Mouse (Mus musculus) heart, adult 2 months (tissue): ENCODE data around the gene Adamts12. TPM values are rescaled to one million over a fixed set of nuclear protein-coding genes. Genes with fewer than 3 reads are reported as not detected.

Experiments
- DNase-seq, 2 experiments: peaks; one replicate each; pipeline ENCODE4 v3.0.0; 2021
- H3K27ac ChIP-seq: fragments of 200-600 bp; 2 replicates; pipeline ENCODE4 v1.8.1; 2022
- H3K27me3 ChIP-seq: fragments of 200-500 bp; 2 replicates; pipeline ENCODE4 v1.6.1; 2012; ENCODE audit warnings: mild to moderate bottlenecking, low read length, inconsistent platforms, mixed read lengths; ENCODE audit not compliant: control insufficient read depth, insufficient read depth
- H3K36me3 ChIP-seq: fragments of 200-500 bp; 2 replicates; pipeline ENCODE4 v1.6.1; 2012; ENCODE audit warnings: low read length, inconsistent platforms; ENCODE audit not compliant: control insufficient read depth, insufficient read depth
- H3K4me1 ChIP-seq: fragments of 200-500 bp; 2 replicates; pipeline ENCODE4 v1.6.1; 2011; ENCODE audit warnings: low read length; ENCODE audit not compliant: control insufficient read depth, insufficient read depth
- H3K4me3 ChIP-seq: fragments of 200-600 bp; 2 replicates; pipeline ENCODE4 v1.8.1; 2022
- H3K79me2 ChIP-seq: fragments of 200-500 bp; replicated peaks from 2 replicates; pipeline ENCODE4 v1.6.1; 2012; ENCODE audit warnings: mild to moderate bottlenecking, inconsistent platforms, low read length, moderate library complexity, mixed read lengths; ENCODE audit not compliant: control insufficient read depth, insufficient read depth
- H3K9ac ChIP-seq: fragments of 200-500 bp; 2 replicates; pipeline ENCODE4 v1.6.1; 2012; ENCODE audit warnings: low read depth, mild to moderate bottlenecking, control low read depth, inconsistent platforms, low read length, mixed read lengths
- CTCF ChIP-seq: fragments of 200-600 bp; IDR thresholded peaks from 2 replicates; pipeline ENCODE4 v1.8.1; 2022; ENCODE audit warnings: antibody characterized with exemption, mild to moderate bottlenecking, moderate library complexity
- EP300 ChIP-seq: fragments of 200-500 bp; IDR thresholded peaks from 2 replicates; pipeline ENCODE4 v1.6.1; 2011; ENCODE audit warnings: low read depth, low read length, control low read depth; ENCODE audit not compliant: insufficient read depth
- POLR2A ChIP-seq: fragments of 200-500 bp; IDR thresholded peaks from 2 replicates; pipeline ENCODE4 v1.6.1; 2011; ENCODE audit warnings: mild to moderate bottlenecking, low read depth, low read length, control low read depth; ENCODE audit not compliant: insufficient read depth
- WGBS: fragments of 180-500 bp; shearing (Covaris S2); methylation state at CpG from one replicate; pipeline ENCODE4 v1.1.7; 2018; 5-methylcytosine and 5-hydroxymethylcytosine counted together
- intact Hi-C: fragments of 180-260 bp; cut with DNase I; formaldehyde crosslinking; loops from one replicate; pipeline ENCODE4 v1.15.1; 2025
- polyA plus RNA-seq: library from polyadenylated mRNA; depleted of rRNA; stranded (reverse); fragments of >200 nt; gene quantifications from 2 replicates; pipeline ENCODE4 v1.2.3, GENCODE M21; 2012
- total RNA-seq, 2 experiments: library from RNA; stranded (reverse); gene quantifications; 2 replicates each; pipeline ENCODE4 v1.2.3; 2021

The Adamts12 gene
- total and polyA plus RNA-seq, 3 experiments = 0.64 to 2.7 (median 1.3) TPM

- H3K9ac ChIP-seq = no peak overlapping the region
- DNase-seq = no peak
- no peaks in the 10 kb centered on the region for H3K4me1 ChIP-seq
- H3K79me2 ChIP-seq = no peaks in the 10 kb centered on the region
- TF ChIP-seq CTCF = peak; percentile 17; the same call in 1 of the 2 replicates
- TF ChIP-seq EP300 = no peak
- intact Hi-C loops = loop anchor here (10.0 kb wide), 1 partner anchor 212 kb away; the partner anchor contains the start of gene Rxfp3
- no peak overlapping the region for H3K27ac ChIP-seq
- WGBS = 83% methylated on average over 1 of the region's 1 CpGs
- H3K4me3 ChIP-seq = no peak overlapping the region
- no peaks in the 10 kb centered on the region for H3K36me3 ChIP-seq
- H3K27me3 ChIP-seq = no peaks in the 10 kb centered on the region
Observed at GRCm38 (mm10) chr15:11246402-11246801, 181.8 kb downstream of the Adamts12 start.

- Histone ChIP-seq H3K36me3 (no peaks in the 10 kb centered on the region), H3K4me1 (no peaks in the 10 kb centered on the region), H3K27ac (no peak overlapping the region), H3K9ac (no peak overlapping the region), H3K4me3 (no peak overlapping the region), H3K79me2 (no peaks in the 10 kb centered on the region), H3K27me3 (no peaks in the 10 kb centered on the region)
- 95% methylated on average over 6 of the region's 6 CpGs for WGBS
- intact Hi-C loops = no loop called here
- TF ChIP-seq POLR2A = no peak
- DNase-seq = no peak
Observed at GRCm38 (mm10) chr15:11279273-11280080, 214.9 kb downstream of the Adamts12 start.

GRCm38 (mm10) chr15:11280689-11281264, 216.2 kb downstream of the Adamts12 start:
- H3K27ac ChIP-seq = no peak overlapping the region
- no peak overlapping the region for H3K9ac ChIP-seq
- H3K4me3 ChIP-seq = no peak overlapping the region
- H3K36me3 ChIP-seq = no peaks in the 10 kb centered on the region
- H3K27me3 ChIP-seq = no peaks in the 10 kb centered on the region
- no peak for DNase-seq
- TF ChIP-seq POLR2A (no peak), EP300 (no peak), CTCF (no peak)
- 42% methylated on average over 6 of the region's 6 CpGs for WGBS
- no peaks in the 10 kb centered on the region for H3K4me1 ChIP-seq
- intact Hi-C loops = no loop called here
- no peaks in the 10 kb centered on the region for H3K79me2 ChIP-seq

GRCm38 (mm10) chr15:11283171-11283570, 218.6 kb downstream of the Adamts12 start:
- DNase-seq = no peak
- Histone ChIP-seq H3K27ac (no peak overlapping the region), H3K27me3 (no peaks in the 10 kb centered on the region), H3K36me3 (no peaks in the 10 kb centered on the region), H3K4me1 (no peaks in the 10 kb centered on the region), H3K79me2 (no peaks in the 10 kb centered on the region), H3K4me3 (no peak overlapping the region), H3K9ac (no peak overlapping the region)
- intact Hi-C loops = no loop called here
- TF ChIP-seq EP300 (no peak), POLR2A (no peak), CTCF (no peak)

- Histone ChIP-seq H3K27me3 (no peaks in the 10 kb centered on the region), H3K36me3 (no peaks in the 10 kb centered on the region), H3K9ac (no peak overlapping the region), H3K4me3 (no peak overlapping the region), H3K4me1 (no peaks in the 10 kb centered on the region), H3K79me2 (no peaks in the 10 kb centered on the region), H3K27ac (no peak overlapping the region)
- TF ChIP-seq POLR2A (no peak), CTCF (no peak), EP300 (no peak)
- 69% methylated on average over 3 of the region's 3 CpGs for WGBS
- intact Hi-C loops = no loop called here
- no peak for DNase-seq
Observed at GRCm38 (mm10) chr15:11287780-11288179, 223.2 kb downstream of the Adamts12 start.

GRCm38 (mm10) chr15:11292246-11292645, 227.7 kb downstream of the Adamts12 start:
- intact Hi-C loops = no loop called here
- WGBS = 84% methylated on average over 5 of the region's 5 CpGs
- H3K27me3 ChIP-seq = no peaks in the 10 kb centered on the region

More at GRCm38 (mm10) chr15:11292246-11292645, 227.7 kb downstream of the Adamts12 start:
- TF ChIP-seq EP300 = no peak
- no peak for TF ChIP-seq CTCF
- TF ChIP-seq POLR2A = no peak
- no peak for DNase-seq
- Histone ChIP-seq H3K79me2 (no peaks in the 10 kb centered on the region), H3K9ac (no peak overlapping the region), H3K36me3 (no peaks in the 10 kb centered on the region), H3K27ac (no peak overlapping the region), H3K4me3 (no peak overlapping the region), H3K4me1 (no peaks in the 10 kb centered on the region)
